Mouse (Mus musculus) embryo, embryonic 9.5 days (tissue): ENCODE results near the gene Dcaf10.
A peak's percentile ranks its signal among the peaks of the same experiment; 100 is the strongest.
"Not testable (repeated sequence)": the region's sequence is repeated elsewhere in the genome, so short reads cannot be mapped to it uniquely, and the experiment has no call there.

Source experiments
- DNase-seq: peaks from one replicate; pipeline ENCODE4 v3.0.0-alpha.2; 2017; ENCODE audit errors: extremely low spot score

Gene Dcaf10

DNA sequence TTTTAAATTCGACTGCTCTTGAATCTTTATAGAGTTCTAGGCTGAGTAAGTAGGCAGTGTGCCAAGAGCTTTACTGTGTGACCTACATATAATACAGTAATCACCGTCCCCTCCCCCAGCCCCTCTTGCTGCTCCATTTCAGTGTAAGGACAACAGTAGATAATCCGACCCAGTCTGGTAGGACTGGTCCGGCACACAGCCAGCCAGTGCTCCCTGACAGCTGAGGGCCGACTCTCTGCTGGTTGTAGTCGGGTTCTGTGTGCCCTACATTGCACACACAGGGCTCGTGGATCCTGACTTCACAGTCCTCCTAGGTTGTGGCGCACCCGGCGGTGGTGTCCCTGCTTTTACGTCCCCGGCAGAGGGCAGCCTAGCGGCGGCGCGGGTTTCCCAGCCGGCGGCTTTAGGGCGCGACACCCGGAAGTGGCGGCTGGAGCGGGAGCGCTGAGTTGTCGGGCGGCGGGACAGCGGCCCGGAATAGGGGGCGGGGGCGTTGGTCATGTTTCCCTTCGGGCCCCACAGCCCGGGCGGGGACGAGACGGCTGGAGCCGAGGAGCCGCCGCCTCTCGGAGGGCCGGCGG is at the start of gene Dcaf10:
Dcaf10 (plus strand) TSS at position 433 of the 581 bp plus-strand sequence.
- peak; percentile 95 for DNase-seq

GRCm38 (mm10) chr4:45296662-45297564 is 45.0 kb upstream of the Dcaf10 start, which contains the start of gene Trmt10b:
TSS of gene Trmt10b (plus strand) at chr4:45297127.
- peak; percentile 69 for DNase-seq

- DNase-seq: no peak
Observed at GRCm38 (mm10) chr4:45305536-45305935, 36.4 kb upstream of the Dcaf10 start.

DNA sequence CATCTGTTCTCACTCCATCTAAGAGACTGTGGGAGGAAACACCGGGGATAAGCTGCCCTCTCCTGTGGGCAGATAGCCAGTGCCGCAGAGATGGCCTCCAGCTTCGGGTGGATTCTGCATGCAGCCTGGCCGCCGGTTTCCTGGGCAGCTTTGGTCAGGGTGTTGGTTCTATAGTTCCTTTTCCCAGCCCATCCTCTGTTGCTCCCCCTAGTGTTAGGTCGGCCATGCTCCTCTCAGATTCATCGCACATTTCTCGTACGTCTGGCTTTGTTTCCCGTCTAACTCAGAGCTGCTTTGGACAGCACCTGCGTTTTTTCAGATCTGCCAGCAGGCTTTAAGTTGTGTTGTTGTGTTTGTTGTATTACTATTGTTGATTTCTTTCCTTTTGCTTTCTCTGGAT is 33.9 kb upstream of the Dcaf10 start:
- DNase-seq: peak; percentile 31

DNA sequence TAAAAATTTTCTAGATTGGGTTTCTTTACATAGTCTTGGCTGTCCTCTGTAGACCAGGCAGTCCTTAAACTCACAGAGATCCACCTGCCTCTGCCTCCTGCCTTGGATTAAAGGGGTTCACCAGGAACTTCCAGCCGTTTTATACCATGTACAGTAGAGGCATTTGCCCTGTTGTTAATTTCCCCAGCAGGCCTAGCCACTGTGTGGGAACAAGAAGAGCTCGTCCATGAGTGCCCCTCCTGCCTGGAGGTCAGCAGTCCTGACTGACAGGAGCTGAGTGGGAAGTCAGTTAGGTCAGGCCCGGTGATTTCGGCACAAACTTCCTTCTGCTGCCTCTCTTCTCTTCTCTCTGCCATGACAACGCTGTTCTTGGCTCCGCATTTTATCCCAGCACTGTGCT is 33.3 kb upstream of the Dcaf10 start:
- no peak for DNase-seq

DNA sequence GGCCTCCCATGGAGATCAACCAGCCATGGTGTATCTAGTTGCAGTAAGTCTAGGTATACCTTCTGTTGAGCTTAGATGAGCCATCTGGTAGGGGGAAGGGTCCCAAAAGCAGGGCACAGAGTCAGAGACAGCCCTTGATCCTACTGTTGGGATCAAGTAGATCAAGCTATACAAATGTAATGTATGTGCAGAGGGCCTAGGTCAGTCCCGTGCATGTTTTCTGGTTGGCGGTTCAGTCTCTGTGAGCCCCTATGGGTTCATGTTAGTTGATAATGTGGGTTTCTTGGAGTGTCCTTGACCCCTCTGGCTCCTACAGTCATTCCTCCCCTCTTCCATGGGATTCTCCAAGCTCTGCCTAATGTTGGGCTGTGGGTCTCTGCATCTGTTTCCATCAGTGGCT is 30.8 kb upstream of the Dcaf10 start:
- DNase-seq: no peak

DNA sequence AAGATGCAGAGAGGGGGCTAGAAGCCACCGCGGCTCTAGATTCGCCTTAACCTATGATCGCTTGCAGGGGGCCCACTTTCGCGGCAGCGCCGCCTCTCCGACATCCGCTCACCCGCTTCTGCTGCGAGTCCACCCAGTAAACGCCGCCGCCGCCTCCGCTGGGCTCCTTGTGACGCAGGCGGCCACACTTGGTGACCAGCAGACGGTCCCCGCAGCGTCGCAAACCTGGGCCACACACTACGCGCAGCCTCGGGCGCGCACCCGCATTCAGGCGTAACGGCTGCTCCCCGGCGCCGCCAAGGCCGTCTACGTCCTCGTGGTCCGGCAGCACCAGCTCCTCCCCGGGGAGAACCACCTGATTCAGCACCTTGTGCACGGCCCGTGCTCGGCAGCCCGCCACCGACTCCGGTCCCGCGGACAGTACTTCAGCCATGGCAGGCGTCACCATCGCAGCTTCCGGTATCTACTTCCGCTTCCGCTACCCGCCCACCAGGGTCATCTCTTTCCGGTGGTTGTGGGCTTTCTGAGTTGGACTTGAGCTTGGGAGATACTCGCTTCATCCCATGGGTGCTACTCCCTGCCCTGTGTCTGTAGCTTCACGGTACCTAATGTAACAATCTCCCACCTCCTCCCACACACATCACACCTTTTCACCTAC is 21.6 kb upstream of the Dcaf10 start:
- DNase-seq: peak; percentile 87

GRCm38 (mm10) chr4:45331139-45331538 is 10.8 kb upstream of the Dcaf10 start:
- no peak for DNase-seq

DNA sequence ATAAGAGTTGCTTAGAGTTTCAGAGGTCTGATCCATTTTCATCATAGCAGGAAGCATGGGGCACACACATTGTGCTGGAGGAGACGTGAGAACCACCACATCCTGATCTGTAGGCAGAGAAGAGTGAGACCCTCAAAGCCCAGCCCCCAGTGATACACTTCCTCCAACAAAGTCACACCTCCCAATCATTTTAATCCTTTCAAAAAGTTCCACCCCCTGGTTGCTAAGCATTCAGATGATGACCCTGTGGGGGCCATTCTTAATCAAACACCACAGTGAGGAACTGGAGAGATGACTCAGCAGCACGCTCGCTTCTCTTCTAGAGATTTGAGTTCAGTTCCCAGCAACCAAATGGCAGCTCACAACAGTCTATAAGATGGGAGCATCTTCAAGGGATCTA is 9.4 kb upstream of the Dcaf10 start:
- no peak for DNase-seq

- DNase-seq: peak; percentile 5
Observed at GRCm38 (mm10) chr4:45341226-45341625, 675 bp upstream of the Dcaf10 start.

DNA sequence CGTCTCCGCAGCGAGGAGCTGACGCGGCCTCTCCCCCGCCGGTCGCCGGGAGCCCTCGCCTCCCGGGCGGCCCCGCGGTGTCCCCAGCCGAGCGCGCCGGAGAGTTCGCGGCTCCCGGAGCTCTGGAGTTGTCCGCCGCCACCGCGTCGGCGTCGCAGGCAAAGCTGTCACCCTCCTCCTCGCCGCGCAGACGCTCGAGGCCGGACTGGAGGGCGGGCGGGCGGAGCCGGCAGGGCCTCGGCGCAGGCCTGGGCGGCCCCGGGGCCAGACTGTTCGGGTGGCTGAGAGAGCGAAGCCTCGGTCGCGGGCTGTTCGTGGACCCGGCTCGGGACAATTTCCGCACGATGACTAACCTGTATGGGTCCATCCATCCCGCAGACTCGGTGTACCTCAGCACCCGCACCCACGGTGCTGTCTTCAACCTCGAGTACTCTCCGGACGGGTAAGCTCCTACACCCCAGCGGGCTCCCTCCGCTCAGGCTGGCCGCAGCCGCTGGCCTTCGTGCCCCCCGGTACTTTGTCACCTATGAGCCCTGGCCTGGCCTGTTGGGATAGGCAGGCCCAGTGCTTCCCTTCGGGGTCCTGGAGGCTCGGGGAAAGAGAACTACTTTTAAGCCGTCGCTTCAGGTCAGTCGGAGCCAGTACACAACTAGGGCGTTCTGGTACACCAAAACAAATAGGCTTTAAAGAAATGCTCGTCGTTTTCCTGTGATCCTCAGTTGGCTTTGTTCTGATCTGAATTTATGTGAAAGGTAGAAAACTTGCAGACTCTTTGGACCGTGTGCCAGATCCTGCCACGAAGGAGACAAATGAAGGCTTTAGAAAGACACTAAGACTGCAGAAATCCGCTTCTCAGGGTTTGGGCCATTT is 620 bp downstream of the Dcaf10 start, which contains the start of gene Exosc3:
Exosc3 (minus strand) TSS at position 447 of the 870 bp plus-strand sequence.
- DNase-seq: no peak

GRCm38 (mm10) chr4:45356653-45357052 is 14.8 kb downstream of the Dcaf10 start:
- no peak for DNase-seq

GRCm38 (mm10) chr4:45371261-45371660 is 29.4 kb downstream of the Dcaf10 start:
- DNase-seq: no peak

DNA sequence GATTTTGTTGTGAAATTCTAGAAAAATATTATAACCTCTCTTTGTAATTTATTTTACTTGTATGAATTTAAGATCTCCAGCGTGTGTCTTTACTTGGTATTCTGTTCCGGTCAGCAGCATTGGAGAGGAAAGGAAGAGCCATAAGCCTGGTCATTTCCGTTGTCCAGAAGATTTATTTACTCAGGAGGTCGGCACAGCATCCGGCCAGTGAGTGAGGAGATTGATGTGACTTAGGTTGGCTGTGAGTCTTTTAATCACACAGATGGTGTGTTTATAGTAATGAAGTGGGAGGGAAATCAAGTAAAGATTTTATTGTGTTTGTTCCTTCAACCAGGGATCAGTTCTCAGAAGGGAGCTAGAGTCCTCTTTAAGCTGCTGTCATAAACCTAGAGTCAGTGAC is 33.0 kb downstream of the Dcaf10 start:
- DNase-seq: no peak

- DNase-seq: no peak
Observed at GRCm38 (mm10) chr4:45376573-45376972, 34.7 kb downstream of the Dcaf10 start.

DNA sequence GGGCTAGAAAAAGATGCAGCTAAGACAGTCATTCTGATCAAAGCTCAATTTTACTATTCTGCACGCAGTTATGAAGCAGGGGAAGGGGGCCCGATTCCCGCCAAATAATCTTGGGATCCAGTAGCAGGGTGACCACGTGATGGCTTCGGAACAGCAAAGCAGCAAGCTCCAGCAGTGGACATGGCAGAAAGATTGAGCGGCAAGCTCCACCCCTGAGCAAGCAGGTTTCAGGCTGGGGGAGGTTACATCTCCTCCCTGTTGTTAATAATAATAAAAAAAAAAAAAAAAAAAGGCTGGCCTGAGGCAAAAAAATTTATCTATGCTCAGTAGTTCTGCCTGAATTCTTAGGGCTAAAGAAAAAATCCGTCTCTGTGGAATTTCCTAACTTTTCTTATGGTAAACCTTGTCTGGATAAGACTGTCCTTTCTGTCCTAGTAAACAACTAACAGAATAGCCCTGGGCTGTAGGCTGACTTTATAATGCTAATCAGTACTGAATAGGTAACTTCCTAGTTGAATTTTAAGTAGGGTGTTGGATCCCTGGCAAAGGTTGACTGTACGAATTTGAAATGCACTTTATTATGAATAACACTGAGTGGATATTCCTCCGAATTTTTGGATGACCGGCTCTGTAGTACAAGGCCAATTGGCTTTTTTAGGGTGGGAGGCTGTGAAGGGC is 39.1 kb downstream of the Dcaf10 start:
- not testable (repeated sequence) for DNase-seq

DNA sequence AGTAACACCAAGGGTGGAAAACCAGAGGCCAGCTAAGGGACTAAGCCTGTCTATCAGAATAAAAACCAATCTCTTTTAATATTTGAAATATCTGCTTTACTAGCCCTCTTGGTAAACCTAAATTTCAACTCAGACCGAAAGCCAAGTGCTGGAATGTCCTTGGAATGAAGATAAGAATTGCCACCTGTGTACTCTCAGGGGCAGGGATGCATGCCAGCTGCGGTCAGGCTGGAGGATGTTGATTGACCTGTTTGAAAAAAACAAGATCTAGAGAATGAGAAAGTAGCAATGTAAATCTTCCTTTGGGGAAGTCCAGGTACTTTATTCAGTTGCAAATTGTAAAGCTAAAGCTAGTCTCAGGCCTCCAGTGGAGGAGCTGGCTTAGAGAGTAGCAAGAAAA is 40.2 kb downstream of the Dcaf10 start:
- not testable (repeated sequence) for DNase-seq

GRCm38 (mm10) chr4:45387296-45387695 is 45.4 kb downstream of the Dcaf10 start:
- DNase-seq: not testable (repeated sequence)

DNA sequence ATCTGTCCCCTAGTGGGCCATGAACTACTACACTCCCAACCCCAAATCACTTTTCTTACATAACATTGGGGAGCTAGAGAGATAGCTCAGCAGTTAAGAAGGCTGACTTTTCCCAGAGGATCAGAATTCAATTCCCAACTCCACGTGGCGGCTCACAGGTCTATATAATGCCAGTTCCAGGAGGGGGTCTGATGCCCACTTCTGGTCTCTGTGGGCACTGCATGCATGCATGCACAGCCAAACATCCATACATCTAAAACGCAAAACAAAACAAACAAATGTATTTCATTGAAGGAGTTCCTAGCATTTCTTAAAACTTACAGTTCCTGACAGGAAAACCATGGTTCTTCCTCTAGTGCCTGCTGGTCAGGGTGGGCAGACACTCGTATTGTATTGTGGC is 50.2 kb downstream of the Dcaf10 start:
- DNase-seq: no peak

GRCm38 (mm10) chr4:45392572-45392971 is 50.7 kb downstream of the Dcaf10 start:
- DNase-seq: no peak

GRCm38 (mm10) chr4:45392994-45393393 is 51.1 kb downstream of the Dcaf10 start:
- DNase-seq: no peak
